In the genomic region with DNA sequence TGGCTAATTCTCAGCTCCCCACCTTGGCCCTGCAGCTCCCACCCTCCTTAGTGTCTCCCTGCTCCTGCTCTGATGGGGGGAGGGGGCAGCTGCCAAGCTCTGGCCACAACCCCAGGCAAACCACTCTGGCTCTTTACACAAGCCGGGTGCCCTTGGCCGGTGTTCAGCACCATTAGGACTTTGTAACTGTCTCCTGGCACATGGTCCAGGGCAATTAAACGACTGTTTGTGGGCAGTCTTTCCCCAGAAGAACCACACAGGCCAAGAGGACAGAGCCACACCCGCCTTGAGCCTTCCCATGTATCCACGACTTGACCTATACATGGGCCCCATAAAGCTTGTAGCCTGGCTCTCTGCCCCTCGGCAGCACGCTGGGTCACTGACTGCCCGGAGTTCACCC, we compare ENCODE assay signal across 9 mouse cellular contexts. TPM values are rescaled to one million over a fixed set of nuclear protein-coding genes. Genes with fewer than 3 reads are reported as not detected.
A peak's percentile ranks its signal among the peaks of the same experiment; 100 is the strongest.
DNase-seq lines count a peak whose midpoint lies in the region; ATAC-seq lines count a peak whose summit lies in the region.
"Had no signal": no experiment of that assay in that cellular context is flagged by ENCODE, and none has a peak within 500 bp of the region (broad histone marks: within the 10 kb centered on the region; RNA-seq: fewer than 3 reads in every experiment).

No protein-coding gene starts in this region.

- 0 out of 2 replicates have a peak overlapping the region, but pooled peaks have one; percentile 38 for H3K9ac ChIP-seq in heart, embryonic 15.5 days
- H3K9ac ChIP-seq in hindbrain, embryonic 11.5 days (ENCODE audit: low read depth, low read length), result no peak overlapping the region
- H3K9ac ChIP-seq: liver, embryonic 15.5 days had no signal

- peak; percentile 28; the same call in 1 of the 2 replicates for ATAC-seq in heart, embryonic 15.5 days (replicated peaks; ENCODE audit: insufficient number of reproducible peaks, insufficient read depth, low FRiP score, low read depth)
- no peak for ATAC-seq in hindbrain, embryonic 11.5 days (ENCODE audit: low FRiP score)

- H3K4me2 ChIP-seq in heart, embryonic 15.5 days, result peak overlapping the region; percentile 16; the same call in 1 of the 2 replicates
- H3K4me2 ChIP-seq in hindbrain, embryonic 11.5 days (replicated peaks; ENCODE audit: low read depth, low read length), result no peak overlapping the region
- H3K4me2 ChIP-seq: liver, embryonic 15.5 days had no signal

- H3K27me3 ChIP-seq in heart, embryonic 15.5 days, result no peaks in the 10 kb centered on the region
- no peaks in the 10 kb centered on the region for H3K27me3 ChIP-seq in hindbrain, embryonic 11.5 days (ENCODE audit: control insufficient read depth, insufficient read depth, low read length)
- H3K27me3 ChIP-seq: liver, embryonic 15.5 days had no signal

- peaks cover 43% of the 10 kb centered on the region for H3K4me1 ChIP-seq in heart, embryonic 15.5 days (replicated peaks)
- H3K4me1 ChIP-seq in hindbrain, embryonic 11.5 days (replicated peaks; ENCODE audit: control insufficient read depth, insufficient read depth, low read length), result no peaks in the 10 kb centered on the region

- H3K4me3 ChIP-seq in heart, embryonic 15.5 days, result no peak overlapping the region
- no peak overlapping the region for H3K4me3 ChIP-seq in hindbrain, embryonic 11.5 days (ENCODE audit: low read depth, low read length)
- H3K4me3 ChIP-seq: liver, embryonic 15.5 days had no signal

- H3K27ac ChIP-seq in heart, embryonic 15.5 days, result peak overlapping the region; percentile 79
- H3K27ac ChIP-seq in hindbrain, embryonic 11.5 days (ENCODE audit: low read depth, low read length), result no peak overlapping the region
- H3K27ac ChIP-seq: liver, embryonic 15.5 days had no signal

- DNase-seq in gastrocnemius, postnatal 10 days, result peak; percentile 49
- DNase-seq in gastrocnemius, adult 18-20 months (ENCODE audit: low spot score), result no peak
- DNase-seq in ovary, postnatal 36 days (ENCODE audit: low spot score), result peak; percentile 58
- no peak for DNase-seq in ovary, postnatal 14 days (ENCODE audit: low spot score)
- peak; percentile 46 for DNase-seq in skeletal muscle tissue, adult 2 months (ENCODE audit: low read depth, low spot score)
- no peak for DNase-seq in hindbrain, embryonic 11.5 days (ENCODE audit: low spot score)
- DNase-seq in cerebellum, adult 11 months, result no peak

- H3K9me3 ChIP-seq in heart, embryonic 15.5 days (replicated peaks), result no peaks in the 10 kb centered on the region
- H3K9me3 ChIP-seq in hindbrain, embryonic 11.5 days (ENCODE audit: control insufficient read depth, low read length), result no peaks in the 10 kb centered on the region
- H3K9me3 ChIP-seq: liver, embryonic 15.5 days had no signal

- 0 out of 2 replicates have a peak, but pooled peaks cover 8% of the 10 kb centered on the region for H3K36me3 ChIP-seq in heart, embryonic 15.5 days
- H3K36me3 ChIP-seq in hindbrain, embryonic 11.5 days (ENCODE audit: control insufficient read depth, insufficient read depth, low read length), result no peaks in the 10 kb centered on the region

- 44% methylated on average over 8 of the region's 8 CpGs for WGBS in heart, embryonic 15.5 days
- WGBS in hindbrain, embryonic 11.5 days, result 80% methylated on average over 8 of the region's 8 CpGs

RNA-seq across cellular contexts. Expression of a gene that starts 10.3 kb away (rescaled TPM):
- total RNA-seq in gastrocnemius, postnatal 10 days (2021), result 10 to 100 TPM; 23.9 to 25.2 TPM
- total RNA-seq in gastrocnemius, adult 18-20 months (2021), result 10 to 100 TPM; 12.5 to 21.2 TPM
- 26.7 and 29.1 TPM in 2 replicates for polyA plus RNA-seq in heart, embryonic 15.5 days (2015; fragmentation: Nextera tagmentation; extraction: Ambion mirVana)
- 0.91 and 1.3 TPM in 2 replicates for polyA plus RNA-seq in hindbrain, embryonic 11.5 days (2014; fragmentation: Nextera tagmentation; extraction: Ambion mirVana)

RNA-seq across cellular contexts. Expression of a gene that starts 20.9 kb away (rescaled TPM):
- total RNA-seq in gastrocnemius, postnatal 10 days (2021), result 100 to 1,000 TPM in 1 of 2 experiments, 10 to 100 TPM in 1; 90.3 to 101 TPM
- 100 to 1,000 TPM; 105 to 121 TPM for total RNA-seq in gastrocnemius, adult 18-20 months (2021)
- polyA plus RNA-seq in heart, embryonic 15.5 days (2015; fragmentation: Nextera tagmentation; extraction: Ambion mirVana), result 15.9 and 16.1 TPM in 2 replicates
- 5.5 and 7.5 TPM in 2 replicates for polyA plus RNA-seq in hindbrain, embryonic 11.5 days (2014; fragmentation: Nextera tagmentation; extraction: Ambion mirVana)

Comparison
In these comparisons a context has a peak if more than half of its experiments do, and no peak if none do; other contexts are left out.
1. DNase-seq: peak in gastrocnemius, postnatal 10 days (single experiment), ovary, postnatal 36 days (single experiment) and skeletal muscle tissue, adult 2 months (single experiment); none in gastrocnemius, adult 18-20 months (single experiment), ovary, postnatal 14 days (single experiment), hindbrain, embryonic 11.5 days (single experiment) and cerebellum, adult 11 months (single experiment).